Comparison of ENCODE assay signal across 8 mouse cellular contexts in genomic region chr1:59482331-59482695, GRCm38 (mm10). TPM values are rescaled to one million over a fixed set of nuclear protein-coding genes. Genes with fewer than 3 reads are reported as not detected.
DNase-seq lines count a peak whose midpoint lies in the region; ATAC-seq and TF ChIP-seq lines count a peak whose summit lies in the region.

Gene Fzd7 (plus strand): TSS chr1:59482424.

- peaks cover 40% of the 10 kb centered on the region for H3K79me3 ChIP-seq in C2C12 (ENCODE audit: low read depth)

- TF ChIP-seq CTCF in C2C12 (IDR thresholded peaks at IDR 0.05; ENCODE audit: control insufficient read depth, insufficient read depth, insufficient read length) = no peak
- no peak for TF ChIP-seq CTCF in cortical plate, adult 2 months (IDR thresholded peaks at IDR 0.05; ENCODE audit: extremely low read depth, insufficient read depth, low read length)
- TF ChIP-seq CTCF in stomach, postnatal 0 days (IDR thresholded peaks at IDR 0.05; ENCODE audit: low read depth) = no peak

- H3K9ac ChIP-seq in heart, embryonic 11.5 days (ENCODE audit: low read depth, low read length) = peak within 1 kb of the TSS; percentile 83
- H3K9ac ChIP-seq in liver, embryonic 15.5 days = peak within 1 kb of the TSS; percentile 59
- H3K9ac ChIP-seq in stomach, postnatal 0 days (ENCODE audit: low read length) = peak within 1 kb of the TSS; percentile 86

- TF ChIP-seq POLR2A in cortical plate, adult 2 months (IDR thresholded peaks at IDR 0.05; ENCODE audit: extremely low read depth, insufficient read depth, low read length) = no peak

- H3K4me3 ChIP-seq in heart, embryonic 11.5 days (ENCODE audit: low read depth, low read length) = peak within 1 kb of the TSS; percentile 76
- H3K4me3 ChIP-seq in C2C12 (ENCODE audit: insufficient read depth, poor library complexity, severe bottlenecking) = peak within 1 kb of the TSS; percentile 60
- H3K4me3 ChIP-seq in cortical plate, adult 2 months (ENCODE audit: insufficient read depth, low read length) = peak within 1 kb of the TSS; percentile 32
- peak within 1 kb of the TSS; percentile 67 for H3K4me3 ChIP-seq in liver, embryonic 15.5 days (replicated peaks)
- peak within 1 kb of the TSS; percentile 79 for H3K4me3 ChIP-seq in stomach, postnatal 0 days (ENCODE audit: low read depth, low read length)

- peak within 1 kb of the TSS; percentile 80 for H3K4me2 ChIP-seq in heart, embryonic 11.5 days
- peak within 1 kb of the TSS; percentile 90 for H3K4me2 ChIP-seq in liver, embryonic 15.5 days
- H3K4me2 ChIP-seq in stomach, postnatal 0 days (replicated peaks; ENCODE audit: low read depth) = peak within 1 kb of the TSS; percentile 95

- peak within 1 kb of the TSS; percentile 89 for H3K27ac ChIP-seq in heart, embryonic 11.5 days (ENCODE audit: low read depth, low read length)
- peak within 1 kb of the TSS; percentile 76; the same call in 1 of the 2 replicates for H3K27ac ChIP-seq in cortical plate, adult 2 months (ENCODE audit: insufficient read depth, low read length)
- H3K27ac ChIP-seq in liver, embryonic 15.5 days (replicated peaks) = peak within 1 kb of the TSS; percentile 80
- H3K27ac ChIP-seq in stomach, postnatal 0 days (replicated peaks) = peak within 1 kb of the TSS; percentile 92

- H3ac ChIP-seq in C2C12 (ENCODE audit: control insufficient read depth, insufficient read length, low read depth) = peak within 1 kb of the TSS; percentile 78

- peak; percentile 20; the same call in 1 of the 2 replicates for ATAC-seq in heart, embryonic 11.5 days (replicated peaks; ENCODE audit: insufficient number of reproducible peaks, low FRiP score, low TSS enrichment)
- peak; percentile 59 for ATAC-seq in liver, embryonic 15.5 days (ENCODE audit: insufficient read depth)
- ATAC-seq in stomach, postnatal 0 days (ENCODE audit: low FRiP score, low TSS enrichment) = peak; percentile 36

- no peak for DNase-seq in heart, adult 11 months
- DNase-seq in heart, postnatal 14 days = peak; percentile 57 to 66
- DNase-seq in stomach, postnatal 0 days (ENCODE audit: low spot score) = no peak
- DNase-seq in T-cell, adult 2 months (ENCODE audit: low spot score) = no peak

- intact Hi-C loops in heart, postnatal 14 days (cut with DNase I) = loop anchor here (2.0 to 5.0 kb wide), 2 partner anchors 140 to 245 kb away; partner anchors contain the start of gene Als2

- H3K27me3 ChIP-seq in heart, embryonic 11.5 days (ENCODE audit: control insufficient read depth, insufficient read depth, low read length) = peaks cover 19% of the 10 kb centered on the region
- H3K27me3 ChIP-seq in C2C12 (ENCODE audit: control insufficient read depth, insufficient read depth, insufficient read length) = no peaks in the 10 kb centered on the region
- peaks cover 26% of the 10 kb centered on the region for H3K27me3 ChIP-seq in liver, embryonic 15.5 days
- no peaks in the 10 kb centered on the region for H3K27me3 ChIP-seq in stomach, postnatal 0 days (ENCODE audit: control insufficient read depth, insufficient read depth, low read length)

- H3K9me3 ChIP-seq in heart, embryonic 11.5 days (replicated peaks; ENCODE audit: control insufficient read depth, low read length) = no peaks in the 10 kb centered on the region
- no peaks in the 10 kb centered on the region for H3K9me3 ChIP-seq in liver, embryonic 15.5 days (replicated peaks)
- no peaks in the 10 kb centered on the region for H3K9me3 ChIP-seq in stomach, postnatal 0 days (ENCODE audit: control insufficient read depth, low read length)

- peaks cover 17% of the 10 kb centered on the region for H3K4me1 ChIP-seq in heart, embryonic 11.5 days (ENCODE audit: control insufficient read depth, insufficient read depth, low read length)
- H3K4me1 ChIP-seq in cortical plate, adult 2 months (ENCODE audit: control insufficient read depth, insufficient read depth, low read length) = no peaks in the 10 kb centered on the region; the same call in 1 of the 2 replicates
- H3K4me1 ChIP-seq in liver, embryonic 15.5 days (replicated peaks) = peaks cover 45% of the 10 kb centered on the region
- peaks cover 9% of the 10 kb centered on the region for H3K4me1 ChIP-seq in stomach, postnatal 0 days (replicated peaks; ENCODE audit: control insufficient read depth, insufficient read depth)

- H3K36me3 ChIP-seq in heart, embryonic 11.5 days (ENCODE audit: control insufficient read depth, insufficient read depth, low read length) = no peaks in the 10 kb centered on the region; the same call in 1 of the 2 replicates
- H3K36me3 ChIP-seq in C2C12 (ENCODE audit: control insufficient read depth, insufficient read depth) = peaks cover 28% of the 10 kb centered on the region
- H3K36me3 ChIP-seq in liver, embryonic 15.5 days (replicated peaks) = no peaks in the 10 kb centered on the region; the same call in 1 of the 2 replicates
- H3K36me3 ChIP-seq in stomach, postnatal 0 days (ENCODE audit: control insufficient read depth, insufficient read depth, low read length) = no peaks in the 10 kb centered on the region

- no peak for TF ChIP-seq EP300 in stomach, postnatal 0 days (optimal IDR thresholded peaks at IDR 0.05)

- peaks cover 53% of the 10 kb centered on the region for H3K79me2 ChIP-seq in C2C12 (ENCODE audit: control insufficient read depth, insufficient read depth)

- WGBS in heart, embryonic 11.5 days (ENCODE audit: insufficient replicate concordance) = under 1% methylated on average over 35 of the region's 35 CpGs
- WGBS in liver, embryonic 15.5 days (ENCODE audit: insufficient replicate concordance) = under 1% methylated on average over 35 of the region's 35 CpGs
- under 1% methylated on average over 31 of the region's 35 CpGs for WGBS in stomach, postnatal 0 days

TF ChIP-seq in C2C12, 6 proteins besides CTCF, POLR2A, EP300 and RAD21:
- TF ChIP-seq MYOD1 (IDR thresholded peaks at IDR 0.05; ENCODE audit: control insufficient read depth, insufficient read length, low read depth) = no peak
- no peak for TF ChIP-seq MAX (IDR thresholded peaks at IDR 0.05)
- TF ChIP-seq CEBPB (IDR thresholded peaks at IDR 0.05; ENCODE audit: low read depth) = no peak
- TF ChIP-seq MYOG (IDR thresholded peaks at IDR 0.05; ENCODE audit: control insufficient read depth, extremely low read depth, insufficient read length) = no peak
- TF ChIP-seq USF1 (IDR thresholded peaks at IDR 0.05; ENCODE audit: low read depth) = no peak
- TF ChIP-seq FOSL1 (IDR thresholded peaks at IDR 0.05; ENCODE audit: insufficient read depth, low read length, poor library complexity, severe bottlenecking) = no peak

RNA-seq across cellular contexts. Expression of gene Fzd7, which starts in this region (rescaled TPM):
- 4.5 and 6.0 TPM in 2 replicates for polyA plus RNA-seq in heart, embryonic 11.5 days (2014; fragmentation: Nextera tagmentation; extraction: Ambion mirVana)
- 18.4 TPM for polyA plus RNA-seq in C2C12 (2012; fragmentation: generic; extraction: Trizol)
- 3.2 and 3.3 TPM in 2 replicates for polyA plus RNA-seq in cortical plate, adult 2 months (2012; rRNA removed)
- 1 to 10 TPM; 4.7 to 6.4 TPM for total RNA-seq in heart, postnatal 14 days (2021)
- 1.1 and 1.3 TPM in 2 replicates for polyA plus RNA-seq in liver, embryonic 15.5 days (2015; fragmentation: Nextera tagmentation; extraction: Ambion mirVana)
- 3.9 and 4.5 TPM in 2 replicates for polyA plus RNA-seq in stomach, postnatal 0 days (2015; fragmentation: Nextera tagmentation; extraction: Ambion mirVana)

Comparison
In these comparisons a context has a peak if more than half of its experiments do, and no peak if none do; other contexts are left out.
1. DNase-seq: peak in heart, postnatal 14 days (2 of 2); none in heart, adult 11 months (single experiment), stomach, postnatal 0 days (single experiment) and T-cell, adult 2 months (single experiment).
2. Peak in every context shown above with its lines, with median percentiles within 50 percentile points of each other: ATAC-seq, H3K27ac ChIP-seq, H3K4me2 ChIP-seq, H3K4me3 ChIP-seq and H3K9ac ChIP-seq.